Mouse (Mus musculus) neutrophil, adult 5-6 weeks (primary cell): ENCODE measurements around the gene Olfr394. TPM values are rescaled to one million over a fixed set of nuclear protein-coding genes. Genes with fewer than 3 reads are reported as not detected.
"Not testable (repeated sequence)": the region's sequence is repeated elsewhere in the genome, so short reads cannot be mapped to it uniquely, and the experiment has no call there.

Experiments used
- ATAC-seq: fragments of 151-379, 151-347 bp; 2 replicates; pipeline ENCODE4 v1.8.0; 2017; ENCODE audit warnings: mild to moderate bottlenecking, moderate TSS enrichment; ENCODE audit not compliant: insufficient number of reproducible peaks, poor library complexity, low FRiP score, severe bottlenecking; ENCODE audit errors: extremely low read depth
- total RNA-seq: library from RNA; stranded (forward); fragments of 200-1000 nt; gene quantifications from 2 replicates; pipeline ENCODE4 v1.2.3, GENCODE M21; 2017

Gene Olfr394
- total RNA-seq, result 0.12 TPM in 1 of 2 replicates, not detected in the other

DNA sequence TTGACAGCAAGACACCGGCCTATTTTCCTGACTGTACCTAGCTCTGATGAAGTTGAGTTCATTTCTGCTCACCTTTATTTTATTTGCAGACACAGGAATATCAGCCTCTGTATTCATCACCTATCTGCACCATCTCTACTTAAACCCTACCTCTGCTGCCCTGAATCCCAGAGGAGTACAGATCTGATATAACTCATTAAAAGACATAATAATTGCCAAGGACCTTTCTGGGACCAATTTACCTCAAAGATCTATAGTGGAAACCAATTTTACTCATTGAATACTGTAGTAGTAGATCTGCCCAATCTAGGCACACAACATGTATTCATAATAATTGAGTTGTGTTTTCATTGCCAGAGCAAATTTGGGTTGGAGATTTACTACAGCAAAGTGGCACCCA, at the start of gene Olfr394:
Gene Olfr394, minus strand, starts transcription at position 101 of the 400 bp plus-strand sequence.
- no peak for ATAC-seq

- no peak for ATAC-seq
Measured at GRCm38 (mm10) chr11:73936377-73936776, 45.8 kb upstream of the Olfr394 start, which contains the start of gene Olfr23. Gene Olfr23 (plus strand): TSS chr11:73936677.

- ATAC-seq, result not testable (repeated sequence)
Measured at GRCm38 (mm10) chr11:73909199-73909598, 18.6 kb upstream of the Olfr394 start, which contains the start of gene Olfr395. Gene Olfr395 (minus strand): TSS chr11:73909299.

DNA sequence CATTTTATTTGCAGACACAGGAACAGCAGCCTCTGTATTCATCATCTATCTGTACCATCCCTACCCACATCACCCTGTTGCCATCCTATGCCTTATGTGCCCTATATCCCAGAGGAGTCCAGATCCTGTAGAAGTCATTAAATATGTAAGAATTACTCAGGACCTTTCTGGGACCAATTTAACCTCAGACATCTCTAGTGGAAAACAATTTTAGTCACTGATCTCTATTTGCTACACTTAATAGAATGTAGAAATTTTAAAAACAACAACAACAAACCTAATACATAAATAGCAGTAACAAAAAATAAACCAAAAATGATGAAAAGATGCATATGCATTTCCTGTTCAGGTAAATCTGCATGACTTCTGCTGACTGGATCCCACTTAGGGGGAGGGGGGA, 39.2 kb downstream of the Olfr394 start, which contains the start of gene Olfr393:
Gene Olfr393, minus strand, starts transcription at position 101 of the 400 bp plus-strand sequence.
- no peak for ATAC-seq

Other genes starting within 250 kb of the Olfr394 start
- gene Zfp735, start 202.0 kb downstream of the Olfr394 start, total RNA-seq, result not detected in 2 replicates
- gene Olfr389, start 110.1 kb downstream of the Olfr394 start, total RNA-seq, result not detected in 2 replicates
- gene Olfr390, start 107.8 kb downstream of the Olfr394 start, total RNA-seq, result not detected in 2 replicates
- not detected in 2 replicates for gene Olfr391-ps, start 87.7 kb downstream of the Olfr394 start, total RNA-seq
- not detected in 2 replicates for gene Olfr392, start 73.7 kb downstream of the Olfr394 start, total RNA-seq
- gene Olfr393, start 39.3 kb downstream of the Olfr394 start, total RNA-seq, result not detected in 2 replicates
- 0.12 TPM in 1 of 2 replicates, not detected in the other for gene Olfr395, start 18.5 kb upstream of the Olfr394 start, total RNA-seq
- not detected in 2 replicates for gene Olfr23, start 45.9 kb upstream of the Olfr394 start, total RNA-seq
- gene Olfr397, start 70.0 kb upstream of the Olfr394 start, total RNA-seq, result not detected in 2 replicates
- not detected in 2 replicates for gene Olfr398, start 99.6 kb upstream of the Olfr394 start, total RNA-seq
- not detected in 2 replicates for gene Olfr139, start 165.8 kb upstream of the Olfr394 start, total RNA-seq
- gene Olfr399, start 165.8 kb upstream of the Olfr394 start, total RNA-seq, result not detected in 2 replicates
- gene Zfp616, start 179.2 kb upstream of the Olfr394 start, total RNA-seq, result not detected in 2 replicates
- gene Olfr401, start 222.9 kb upstream of the Olfr394 start, total RNA-seq, result not detected in 2 replicates